Mouse (Mus musculus) kidney, embryonic 15.5 days (tissue): Measurements from ENCODE around the gene Rpap2. TPM values are rescaled to one million over a fixed set of nuclear protein-coding genes. Genes with fewer than 3 reads are reported as not detected.
A peak's percentile ranks its signal among the peaks of the same experiment; 100 is the strongest.

Experiments used
- ATAC-seq: fragments of 200-750 bp; cut with Nextera tagmentation; replicated peaks from 2 replicates; pipeline ENCODE4 v1.8.0; 2017; ENCODE audit warnings: moderate TSS enrichment; ENCODE audit not compliant: low FRiP score
- H3K27ac ChIP-seq: fragments of 300-500 bp; sonication (generic); 2 replicates; pipeline ENCODE4 v1.5.1; 2015; ENCODE audit warnings: mild to moderate bottlenecking, inconsistent platforms
- H3K27me3 ChIP-seq: fragments of 300-500 bp; sonication (generic); 2 replicates; pipeline ENCODE4 v1.6.1; 2015; ENCODE audit warnings: inconsistent platforms
- H3K36me3 ChIP-seq: fragments of 300-500 bp; sonication (generic); 2 replicates; pipeline ENCODE4 v1.6.1; 2015; ENCODE audit warnings: inconsistent platforms
- H3K4me1 ChIP-seq: fragments of 300-500 bp; sonication (generic); 2 replicates; pipeline ENCODE4 v1.6.1; 2015; ENCODE audit warnings: inconsistent platforms
- H3K4me2 ChIP-seq: fragments of 300-500 bp; sonication (generic); 2 replicates; pipeline ENCODE4 v1.6.1; 2015; ENCODE audit warnings: moderate library complexity, mild to moderate bottlenecking, inconsistent platforms
- H3K4me3 ChIP-seq: fragments of 300-500 bp; sonication (generic); replicated peaks from 2 replicates; pipeline ENCODE4 v1.5.1; 2015; ENCODE audit warnings: mild to moderate bottlenecking, inconsistent platforms
- H3K9ac ChIP-seq: fragments of 300-500 bp; sonication (generic); 2 replicates; pipeline ENCODE4 v1.6.1; 2015; ENCODE audit warnings: mild to moderate bottlenecking, inconsistent platforms
- H3K9me3 ChIP-seq: fragments of 300-500 bp; sonication (generic); replicated peaks from 2 replicates; pipeline ENCODE4 v1.6.1; 2016; ENCODE audit warnings: inconsistent platforms
- WGBS: fragments of 180-500 bp; shearing (Covaris S2); methylation state at CpG from one replicate; pipeline ENCODE4 v1.1.7; 2015; ENCODE audit warnings: mixed read lengths; 5-methylcytosine and 5-hydroxymethylcytosine counted together
- polyA plus RNA-seq: library from polyadenylated mRNA; unstranded; fragments of >200 nt; fragmentation: Nextera tagmentation; extraction: Ambion mirVana; gene quantifications from 2 replicates; pipeline ENCODE4 v1.2.1, GENCODE M21; 2015

Rpap2 gene
- polyA plus RNA-seq, 1 experiment from 2014 or later: 19.6 TPM

GRCm38 (mm10) chr5:107638366-107638765 is 41.2 kb downstream of the Rpap2 start:
- H3K9me3 ChIP-seq: no peaks in the 10 kb centered on the region
- no peak overlapping the region for H3K27ac ChIP-seq
- H3K9ac ChIP-seq: no peak overlapping the region
- H3K4me2 ChIP-seq: no peak overlapping the region
- peaks cover 11% of the 10 kb centered on the region; the same call in 1 of the 2 replicates for H3K36me3 ChIP-seq
- H3K27me3 ChIP-seq: no peaks in the 10 kb centered on the region
- ATAC-seq: no peak
- WGBS: 73% methylated on average over 8 of the region's 8 CpGs
- 0 out of 2 replicates have a peak, but pooled peaks cover 4% of the 10 kb centered on the region for H3K4me1 ChIP-seq
- H3K4me3 ChIP-seq: no peak overlapping the region

GRCm38 (mm10) chr5:107644595-107644994 is 47.4 kb downstream of the Rpap2 start:
- no peak overlapping the region for H3K27ac ChIP-seq
- no peak overlapping the region for H3K9ac ChIP-seq
- no peak overlapping the region for H3K4me2 ChIP-seq
- 94% methylated on average over 2 of the region's 2 CpGs for WGBS
- peaks cover 5% of the 10 kb centered on the region; the same call in 1 of the 2 replicates for H3K36me3 ChIP-seq
- no peak overlapping the region for H3K4me3 ChIP-seq
- H3K27me3 ChIP-seq: no peaks in the 10 kb centered on the region
- ATAC-seq: no peak
- H3K9me3 ChIP-seq: no peaks in the 10 kb centered on the region
- H3K4me1 ChIP-seq: 0 out of 2 replicates have a peak, but pooled peaks cover 4% of the 10 kb centered on the region

GRCm38 (mm10) chr5:107645935-107646334 is 48.8 kb downstream of the Rpap2 start:
- no peaks in the 10 kb centered on the region for H3K9me3 ChIP-seq
- H3K4me1 ChIP-seq: 0 out of 2 replicates have a peak, but pooled peaks cover 3% of the 10 kb centered on the region
- no peaks in the 10 kb centered on the region for H3K27me3 ChIP-seq
- H3K9ac ChIP-seq: no peak overlapping the region
- H3K27ac ChIP-seq: no peak overlapping the region
- H3K4me2 ChIP-seq: no peak overlapping the region
- 0 out of 2 replicates have a peak, but pooled peaks cover 4% of the 10 kb centered on the region for H3K36me3 ChIP-seq
- no peak for ATAC-seq
- WGBS: 85% methylated on average over 2 of the region's 2 CpGs
- no peak overlapping the region for H3K4me3 ChIP-seq

- no peaks in the 10 kb centered on the region for H3K4me1 ChIP-seq
- no peak overlapping the region for H3K27ac ChIP-seq
- 53% methylated on average over 4 of the region's 4 CpGs for WGBS
- no peak overlapping the region for H3K4me2 ChIP-seq
- H3K9ac ChIP-seq: no peak overlapping the region
- no peaks in the 10 kb centered on the region for H3K9me3 ChIP-seq
- no peak overlapping the region for H3K4me3 ChIP-seq
- H3K36me3 ChIP-seq: 0 out of 2 replicates have a peak, but pooled peaks cover 4% of the 10 kb centered on the region
- ATAC-seq: 0 out of 2 replicates have a peak, but pooled peaks have one; percentile 46
- no peaks in the 10 kb centered on the region for H3K27me3 ChIP-seq
Observed at GRCm38 (mm10) chr5:107647580-107647979, 50.4 kb downstream of the Rpap2 start.

GRCm38 (mm10) chr5:107648552-107649125 is 51.5 kb downstream of the Rpap2 start:
- H3K27me3 ChIP-seq: no peaks in the 10 kb centered on the region
- H3K4me3 ChIP-seq: no peak overlapping the region
- H3K9me3 ChIP-seq: no peaks in the 10 kb centered on the region
- H3K4me2 ChIP-seq: no peak overlapping the region
- H3K27ac ChIP-seq: no peak overlapping the region
- no peak for ATAC-seq
- H3K36me3 ChIP-seq: 0 out of 2 replicates have a peak, but pooled peaks cover 4% of the 10 kb centered on the region
- no peaks in the 10 kb centered on the region for H3K4me1 ChIP-seq
- no peak overlapping the region for H3K9ac ChIP-seq
- 77% methylated on average over 5 of the region's 5 CpGs for WGBS

- Histone ChIP-seq H3K27ac (no peak overlapping the region), H3K27me3 (no peaks in the 10 kb centered on the region), H3K4me3 (no peak overlapping the region), H3K4me2 (no peak overlapping the region), H3K36me3 (0 out of 2 replicates have a peak, but pooled peaks cover 4% of the 10 kb centered on the region), H3K9me3 (no peaks in the 10 kb centered on the region), H3K9ac (no peak overlapping the region), H3K4me1 (no peaks in the 10 kb centered on the region)
- WGBS: 88% methylated on average over 2 of the region's 2 CpGs
- ATAC-seq: no peak
Observed at GRCm38 (mm10) chr5:107649680-107650079, 52.5 kb downstream of the Rpap2 start.

- ATAC-seq: no peak
- Histone ChIP-seq H3K36me3 (0 out of 2 replicates have a peak, but pooled peaks cover 4% of the 10 kb centered on the region), H3K9me3 (no peaks in the 10 kb centered on the region), H3K4me1 (no peaks in the 10 kb centered on the region), H3K4me2 (no peak overlapping the region), H3K4me3 (no peak overlapping the region), H3K27ac (no peak overlapping the region), H3K9ac (no peak overlapping the region), H3K27me3 (no peaks in the 10 kb centered on the region)
- 90% methylated on average over 1 of the region's 1 CpGs for WGBS
Observed at GRCm38 (mm10) chr5:107650427-107650826, 53.3 kb downstream of the Rpap2 start.

- WGBS: 88% methylated on average over 4 of the region's 4 CpGs
- H3K9ac ChIP-seq: no peak overlapping the region
Observed at GRCm38 (mm10) chr5:107652055-107652660, 55.0 kb downstream of the Rpap2 start.

GRCm38 (mm10) chr5:107678392-107678791 is 81.2 kb downstream of the Rpap2 start:
- Histone ChIP-seq H3K9me3 (no peaks in the 10 kb centered on the region), H3K4me3 (no peak overlapping the region), H3K27me3 (no peaks in the 10 kb centered on the region), H3K4me2 (no peak overlapping the region), H3K4me1 (no peaks in the 10 kb centered on the region), H3K36me3 (no peaks in the 10 kb centered on the region), H3K9ac (no peak overlapping the region), H3K27ac (no peak overlapping the region)
- no peak for ATAC-seq
- 66% methylated on average over 5 of the region's 5 CpGs for WGBS

More at GRCm38 (mm10) chr5:107652055-107652660, 55.0 kb downstream of the Rpap2 start:
- no peak overlapping the region for H3K4me2 ChIP-seq
- H3K27me3 ChIP-seq: no peaks in the 10 kb centered on the region
- no peak for ATAC-seq
- no peak overlapping the region for H3K27ac ChIP-seq
- H3K4me1 ChIP-seq: no peaks in the 10 kb centered on the region
- H3K4me3 ChIP-seq: no peak overlapping the region
- no peaks in the 10 kb centered on the region for H3K9me3 ChIP-seq
- peaks cover 2% of the 10 kb centered on the region; the same call in 1 of the 2 replicates for H3K36me3 ChIP-seq

GRCm38 (mm10) chr5:107681300-107681699 is 84.1 kb downstream of the Rpap2 start:
- no peak for ATAC-seq
- Histone ChIP-seq H3K36me3 (no peaks in the 10 kb centered on the region), H3K9me3 (no peaks in the 10 kb centered on the region), H3K27ac (no peak overlapping the region), H3K4me1 (no peaks in the 10 kb centered on the region), H3K9ac (no peak overlapping the region), H3K4me2 (no peak overlapping the region), H3K27me3 (no peaks in the 10 kb centered on the region), H3K4me3 (no peak overlapping the region)
- WGBS: 75% methylated on average over 5 of the region's 5 CpGs

- no peak overlapping the region for H3K4me3 ChIP-seq
- no peak overlapping the region for H3K9ac ChIP-seq
- no peaks in the 10 kb centered on the region for H3K9me3 ChIP-seq
- H3K4me1 ChIP-seq: peaks cover 5% of the 10 kb centered on the region
- no peak overlapping the region for H3K4me2 ChIP-seq
- H3K36me3 ChIP-seq: no peaks in the 10 kb centered on the region
- H3K27ac ChIP-seq: no peak overlapping the region
- ATAC-seq: no peak
- H3K27me3 ChIP-seq: peaks cover 14% of the 10 kb centered on the region
- WGBS: 77% methylated on average over 2 of the region's 2 CpGs
Observed at GRCm38 (mm10) chr5:107684380-107684779, 87.2 kb downstream of the Rpap2 start.

- no peak overlapping the region for H3K4me2 ChIP-seq
- no peaks in the 10 kb centered on the region for H3K9me3 ChIP-seq
- no peak overlapping the region for H3K27ac ChIP-seq
- no peak for ATAC-seq
- H3K9ac ChIP-seq: no peak overlapping the region
- H3K4me3 ChIP-seq: no peak overlapping the region
- no peaks in the 10 kb centered on the region for H3K36me3 ChIP-seq
- 92% methylated on average over 5 of the region's 5 CpGs for WGBS
- H3K4me1 ChIP-seq: peaks cover 5% of the 10 kb centered on the region
- peaks cover 26% of the 10 kb centered on the region for H3K27me3 ChIP-seq
Observed at GRCm38 (mm10) chr5:107687161-107687560, 90.0 kb downstream of the Rpap2 start.
